Mouse (Mus musculus) kidney, adult 2 months (tissue): ENCODE results near the gene Rgs4. TPM values are rescaled to one million over a fixed set of nuclear protein-coding genes. Genes with fewer than 3 reads are reported as not detected.

Experiments
- DNase-seq: peaks from one replicate; pipeline ENCODE4 v3.0.0; 2021
- H3K27ac ChIP-seq: fragments of 200-500 bp; 2 replicates; pipeline ENCODE4 v1.5.1; 2012; ENCODE audit warnings: low read depth, low read length, control low read depth, inconsistent platforms; ENCODE audit not compliant: insufficient read depth
- H3K27me3 ChIP-seq: fragments of 200-500 bp; replicated peaks from 2 replicates; pipeline ENCODE4 v1.6.1; 2012; ENCODE audit warnings: mild to moderate bottlenecking, moderate library complexity, low read length, inconsistent platforms; ENCODE audit not compliant: control insufficient read depth, insufficient read depth
- H3K36me3 ChIP-seq: fragments of 200-500 bp; 2 replicates; pipeline ENCODE4 v1.6.1; 2012; ENCODE audit warnings: mild to moderate bottlenecking, moderate library complexity, low read length, inconsistent platforms; ENCODE audit not compliant: control insufficient read depth, insufficient read depth
- H3K4me1 ChIP-seq: fragments of 200-500 bp; 2 replicates; pipeline ENCODE4 v1.6.1; 2011; ENCODE audit warnings: low read length; ENCODE audit not compliant: control insufficient read depth, insufficient read depth
- H3K4me3 ChIP-seq: fragments of 200-500 bp; 2 replicates; pipeline ENCODE4 v1.5.1; 2011; ENCODE audit warnings: mild to moderate bottlenecking, low read depth, low read length, control low read depth; ENCODE audit not compliant: insufficient read depth
- CTCF ChIP-seq: fragments of 200-500 bp; conservative IDR thresholded peaks from 2 replicates; pipeline ENCODE4 v1.5.1; 2011; ENCODE audit warnings: low read depth, mild to moderate bottlenecking, control low read depth, low read length, moderate library complexity, mixed read lengths; ENCODE audit not compliant: insufficient read depth, insufficient read length
- POLR2A ChIP-seq: fragments of 200-500 bp; IDR thresholded peaks from one replicate; pipeline ENCODE4 v1.6.1; 2011; ENCODE audit warnings: low read depth, low read length, control low read depth
- WGBS: fragments of 180-500 bp; shearing (Covaris S2); methylation state at CpG from one replicate; pipeline ENCODE4 v1.1.7; 2018; 5-methylcytosine and 5-hydroxymethylcytosine counted together
- polyA plus RNA-seq: library from polyadenylated mRNA; depleted of rRNA; stranded (reverse); fragments of >200 nt; gene quantifications from 2 replicates; pipeline ENCODE4 v1.2.3, GENCODE M21; 2012; rRNA removed

Gene Rgs4
- 0.90 and 1.8 TPM in 2 replicates for polyA plus RNA-seq

- peak; percentile 35 for DNase-seq
- H3K36me3 ChIP-seq: no peaks in the 10 kb centered on the region
- H3K4me1 ChIP-seq: no peaks in the 10 kb centered on the region
- H3K27me3 ChIP-seq: no peaks in the 10 kb centered on the region
- H3K27ac ChIP-seq: no peak within 1 kb of the TSS
- TF ChIP-seq POLR2A: no peak
- TF ChIP-seq CTCF: no peak
- WGBS: 1% methylated on average over 16 of the region's 16 CpGs
- H3K4me3 ChIP-seq: peak within 1 kb of the TSS; percentile 49
Observed at GRCm38 (mm10) chr1:169747473-169747872, at the start of gene Rgs4. Gene Rgs4 (minus strand): TSS chr1:169747642.

GRCm38 (mm10) chr1:169792437-169792836 lies 45.0 kb upstream of the Rgs4 start:
- H3K27me3 ChIP-seq: no peaks in the 10 kb centered on the region
- no peak overlapping the region for H3K27ac ChIP-seq
- no peak overlapping the region for H3K4me3 ChIP-seq
- H3K4me1 ChIP-seq: no peaks in the 10 kb centered on the region
- TF ChIP-seq POLR2A (no peak), CTCF (no peak)
- 85% methylated on average over 5 of the region's 5 CpGs for WGBS
- no peaks in the 10 kb centered on the region for H3K36me3 ChIP-seq
- no peak for DNase-seq

GRCm38 (mm10) chr1:169785981-169786380 lies 38.5 kb upstream of the Rgs4 start:
- H3K4me3 ChIP-seq: no peak overlapping the region
- H3K36me3 ChIP-seq: no peaks in the 10 kb centered on the region
- WGBS: 84% methylated on average over 3 of the region's 3 CpGs
- H3K27ac ChIP-seq: no peak overlapping the region
- no peak for TF ChIP-seq CTCF
- no peak for TF ChIP-seq POLR2A
- no peaks in the 10 kb centered on the region for H3K4me1 ChIP-seq
- DNase-seq: no peak
- H3K27me3 ChIP-seq: no peaks in the 10 kb centered on the region

DNA sequence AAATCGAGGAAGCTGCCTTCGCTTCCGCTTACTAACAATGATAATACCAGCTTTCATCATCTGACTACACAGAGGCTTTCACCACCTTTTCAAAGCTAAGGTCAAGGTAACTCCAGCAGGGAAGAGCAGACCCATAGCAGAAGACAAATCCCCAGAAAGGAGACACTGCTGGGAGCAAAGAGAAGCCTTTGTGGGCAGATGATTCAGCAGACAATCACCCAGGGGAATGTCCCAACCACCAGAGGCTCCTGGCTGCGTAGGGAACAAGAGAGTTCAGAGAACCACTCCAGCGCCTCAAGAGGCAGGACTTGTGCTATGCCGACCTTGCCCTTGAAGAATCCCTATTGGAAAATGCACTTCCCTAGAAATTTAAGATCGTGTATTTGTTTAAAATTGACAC lies 29.1 kb upstream of the Rgs4 start:
- 80% methylated on average over 7 of the region's 7 CpGs for WGBS
- H3K27ac ChIP-seq: no peak overlapping the region
- no peaks in the 10 kb centered on the region for H3K36me3 ChIP-seq
- no peaks in the 10 kb centered on the region for H3K4me1 ChIP-seq
- H3K4me3 ChIP-seq: no peak overlapping the region
- TF ChIP-seq CTCF: no peak
- TF ChIP-seq POLR2A: no peak
- H3K27me3 ChIP-seq: no peaks in the 10 kb centered on the region
- no peak for DNase-seq

DNA sequence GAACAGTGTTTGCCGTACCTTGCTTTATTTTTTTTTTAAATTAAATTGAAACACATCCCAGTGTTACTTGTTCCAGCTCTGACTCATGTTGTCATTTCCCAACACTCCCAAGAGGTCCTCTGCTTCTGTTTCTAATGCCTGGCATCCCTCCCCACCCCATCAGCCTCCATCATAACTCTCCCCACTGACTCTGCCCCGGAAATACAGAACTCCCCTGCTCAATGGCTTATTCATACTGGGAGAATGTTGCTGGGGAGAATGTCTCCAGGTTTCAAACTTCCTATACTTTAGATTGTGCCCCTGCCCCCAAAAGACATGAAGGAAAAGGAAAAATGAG lies 17.1 kb upstream of the Rgs4 start:
- no peak overlapping the region for H3K27ac ChIP-seq
- no peaks in the 10 kb centered on the region for H3K36me3 ChIP-seq
- H3K4me1 ChIP-seq: no peaks in the 10 kb centered on the region
- 76% methylated on average over 2 of the region's 2 CpGs for whole genome bisulfite sequencing
- TF ChIP-seq POLR2A (no peak), CTCF (no peak)
- H3K4me3 ChIP-seq: no peak overlapping the region
- no peaks in the 10 kb centered on the region for H3K27me3 ChIP-seq
- no peak for DNase-seq

DNA sequence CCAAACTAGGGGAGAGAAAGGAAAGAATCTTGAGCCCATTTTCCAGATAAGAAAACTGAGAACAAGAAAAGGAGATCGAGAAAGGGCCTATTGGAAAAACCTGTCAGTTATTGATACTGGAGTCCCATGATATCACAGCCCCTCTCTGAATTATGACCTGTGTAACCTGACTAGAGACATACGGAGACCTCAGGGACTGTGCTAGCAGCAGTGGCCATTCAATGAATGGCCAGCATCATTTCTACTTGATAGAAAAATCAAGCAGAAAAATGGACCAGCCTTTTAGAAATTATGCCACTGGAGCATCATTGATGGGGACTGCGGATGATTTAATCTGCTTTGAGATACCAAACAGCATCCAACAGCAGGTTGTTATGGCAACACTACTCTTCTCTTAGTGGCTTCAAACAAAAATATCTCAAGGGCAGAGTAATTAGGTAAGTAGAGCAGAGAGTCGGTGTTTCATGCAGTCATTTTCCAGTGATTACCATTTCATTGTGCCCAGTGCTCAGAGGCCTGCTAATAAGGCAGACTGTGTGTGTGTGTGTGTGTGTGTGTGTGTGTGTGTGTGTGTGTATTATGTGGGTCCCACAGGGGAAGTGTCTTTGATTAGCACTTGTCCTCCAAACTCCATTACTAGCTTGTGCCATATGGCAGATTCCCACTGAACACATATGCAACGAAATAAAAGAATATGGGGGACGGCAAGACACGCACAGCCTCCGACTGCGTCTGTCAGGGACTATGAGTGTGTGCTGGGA lies 16.6 kb upstream of the Rgs4 start:
- no peaks in the 10 kb centered on the region for H3K4me1 ChIP-seq
- H3K27me3 ChIP-seq: no peaks in the 10 kb centered on the region
- TF ChIP-seq CTCF: no peak
- TF ChIP-seq POLR2A: no peak
- no peak for DNase-seq
- no peak overlapping the region for H3K27ac ChIP-seq
- no peak overlapping the region for H3K4me3 ChIP-seq
- WGBS: 90% methylated on average over 9 of the region's 9 CpGs
- H3K36me3 ChIP-seq: no peaks in the 10 kb centered on the region

DNA sequence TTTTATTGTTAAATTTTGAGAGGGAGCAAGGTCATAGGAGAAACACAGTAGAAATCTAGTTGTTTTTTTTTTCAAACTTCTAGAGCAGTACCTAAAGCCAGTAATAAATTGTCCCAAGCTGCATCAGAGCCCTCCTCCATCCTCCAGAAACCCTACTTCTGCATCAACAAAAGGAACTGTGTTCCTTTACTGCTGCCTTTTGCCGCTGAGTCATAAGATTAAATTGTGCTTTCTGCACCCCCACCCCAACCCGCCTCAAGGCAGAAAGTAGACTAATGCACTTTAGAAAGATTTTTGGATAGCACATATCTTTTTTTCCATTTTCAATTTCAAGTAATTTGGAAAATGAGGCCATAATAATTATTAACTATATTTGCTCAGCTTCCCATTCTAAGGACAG lies 15.1 kb upstream of the Rgs4 start:
- Histone ChIP-seq H3K4me1 (no peaks in the 10 kb centered on the region), H3K27ac (no peak overlapping the region), H3K4me3 (no peak overlapping the region), H3K36me3 (no peaks in the 10 kb centered on the region), H3K27me3 (no peaks in the 10 kb centered on the region)
- TF ChIP-seq POLR2A: no peak
- no peak for TF ChIP-seq CTCF
- no peak for DNase-seq
- 84% methylated on average over 2 of the region's 2 CpGs for WGBS
